18 mouse cellular contexts compared by ENCODE assay signal in genomic region chr14:104216965-104217364, GRCm38 (mm10).
"Had no signal": no experiment of that assay in that cellular context is flagged by ENCODE, and none has a peak within 500 bp of the region (broad histone marks: within the 10 kb centered on the region; RNA-seq: fewer than 3 reads in every experiment).

No protein-coding gene starts in this region.

- H3K27ac ChIP-seq: intestine, embryonic 15.5 days; limb, embryonic 12.5 days; limb, embryonic 15.5 days; liver, embryonic 14.5 days; midbrain, embryonic 10.5 days; neural tube, embryonic 13.5 days had no signal

- H3K9ac ChIP-seq: intestine, embryonic 15.5 days; limb, embryonic 12.5 days; limb, embryonic 15.5 days; liver, embryonic 14.5 days; liver, postnatal 0 days; neural tube, embryonic 13.5 days had no signal

- ATAC-seq: intestine, embryonic 15.5 days; liver, postnatal 0 days had no signal

- H3K4me1 ChIP-seq: intestine, embryonic 15.5 days; limb, embryonic 12.5 days; limb, embryonic 15.5 days; megakaryocyte, embryonic 14.5 days; midbrain, embryonic 10.5 days; neural tube, embryonic 13.5 days had no signal

- H3K4me2 ChIP-seq: intestine, embryonic 15.5 days; limb, embryonic 12.5 days; limb, embryonic 15.5 days; liver, embryonic 11.5 days; neural tube, embryonic 13.5 days had no signal

- H3K9me3 ChIP-seq: intestine, embryonic 15.5 days; limb, embryonic 12.5 days; limb, embryonic 15.5 days; midbrain, embryonic 10.5 days; neural tube, embryonic 13.5 days had no signal

- DNase-seq: kidney, adult 11 months; kidney, adult 8-10 months; kidney, postnatal 25 days; left cerebral cortex, postnatal 4 days; liver, postnatal 0 days; lung, postnatal 36 days; midbrain, embryonic 14.5 days; thymus, adult 2 months; thymus, postnatal 14 days; thymus, postnatal 4 days had no signal

- H3K36me3 ChIP-seq: intestine, embryonic 15.5 days; limb, embryonic 12.5 days; limb, embryonic 15.5 days; midbrain, embryonic 10.5 days; neural tube, embryonic 13.5 days had no signal

- H3K27me3 ChIP-seq: intestine, embryonic 15.5 days; limb, embryonic 12.5 days; limb, embryonic 15.5 days; megakaryocyte, embryonic 14.5 days; neural tube, embryonic 13.5 days had no signal

- H3K4me3 ChIP-seq: intestine, embryonic 15.5 days; limb, embryonic 12.5 days; limb, embryonic 15.5 days; megakaryocyte, embryonic 14.5 days; midbrain, embryonic 10.5 days; neural tube, embryonic 13.5 days had no signal
